Mouse (Mus musculus): Measurements from ENCODE around the gene Mnx1. TPM values are rescaled to one million over a fixed set of nuclear protein-coding genes. Genes with fewer than 3 reads are reported as not detected.
"Not testable (repeated sequence)": the region's sequence is repeated elsewhere in the genome, so short reads cannot be mapped to it uniquely, and the experiment has no call there.

Gene Mnx1
- polyA plus RNA-seq, 1 experiment, result 0.47 TPM

DNA sequence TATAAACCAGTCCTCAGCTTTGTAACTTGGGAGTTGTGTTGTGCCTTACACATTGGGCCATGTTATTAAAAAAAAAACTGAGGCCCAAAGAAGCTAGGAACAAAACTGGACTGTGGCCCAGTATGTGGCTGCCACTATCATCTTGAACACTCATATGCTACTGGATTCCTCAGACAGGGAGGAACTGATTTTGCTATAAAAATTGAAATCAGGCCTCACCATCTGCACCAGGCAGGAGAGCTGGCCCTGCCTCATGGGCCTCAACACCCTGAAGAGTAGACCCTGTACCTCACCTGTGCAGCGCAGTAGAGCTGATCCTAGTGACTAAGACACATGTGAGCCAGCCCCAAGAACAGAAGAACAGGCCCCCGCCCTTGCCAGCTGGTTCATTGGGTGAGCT is 33.0 kb downstream of the Mnx1 start:
- no peak overlapping the region for H3K4me3 ChIP-seq (ENCODE audit: control insufficient read depth, low read depth, low read length)

GRCm38 (mm10) chr5:29436728-29437127 is 41.5 kb downstream of the Mnx1 start:
- H3K27me3 ChIP-seq (ENCODE audit: control insufficient read depth, insufficient read depth, low read length); H3K4me3 ChIP-seq (ENCODE audit: control insufficient read depth, low read depth, low read length); H3K4me1 ChIP-seq (ENCODE audit: control insufficient read depth, insufficient read depth, low read length); H3K36me3 ChIP-seq (ENCODE audit: control insufficient read depth, insufficient read depth, low read length); H3K27ac ChIP-seq (ENCODE audit: control insufficient read depth, insufficient read depth, low read depth, low read length): not testable (repeated sequence)

More for the DNA sequence above, 33.0 kb downstream of the Mnx1 start:
- no peak for TF ChIP-seq CTCF (IDR thresholded peaks at IDR 0.05; ENCODE audit: control insufficient read depth, insufficient read depth, insufficient replicate concordance, low read depth, low read length)
- no peak for TF ChIP-seq POLR2A (IDR thresholded peaks at IDR 0.05; ENCODE audit: control insufficient read depth, low read depth, low read length)
- Histone ChIP-seq H3K27me3 (ENCODE audit: control insufficient read depth, insufficient read depth, low read length) (no peaks in the 10 kb centered on the region), H3K36me3 (ENCODE audit: control insufficient read depth, insufficient read depth, low read length) (peaks cover 13% of the 10 kb centered on the region), H3K4me1 (ENCODE audit: control insufficient read depth, insufficient read depth, low read length) (no peaks in the 10 kb centered on the region), H3K27ac (ENCODE audit: control insufficient read depth, insufficient read depth, low read depth, low read length) (no peak overlapping the region)

DNA sequence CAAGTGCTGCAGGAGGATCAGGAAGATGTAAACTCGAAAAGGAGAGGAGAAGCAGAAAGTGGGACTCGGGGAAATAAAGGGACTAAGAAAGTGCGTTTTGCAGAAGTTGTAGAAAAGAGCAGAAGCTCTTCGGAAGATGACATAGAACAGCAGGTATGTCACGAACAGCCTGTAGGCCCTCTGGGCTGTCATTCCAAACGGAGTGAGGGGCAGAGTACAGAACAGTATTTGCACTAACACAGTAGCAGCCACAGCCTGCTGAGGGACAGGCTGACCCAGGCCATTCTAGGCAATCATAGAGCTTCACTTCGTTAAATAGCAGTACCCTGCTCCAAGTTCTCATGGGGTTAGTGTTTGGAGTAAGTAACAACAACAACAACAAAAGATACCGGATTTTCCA is 42.8 kb downstream of the Mnx1 start:
- no peak overlapping the region for H3K27ac ChIP-seq (ENCODE audit: control insufficient read depth, insufficient read depth, low read depth, low read length)
- H3K36me3 ChIP-seq (ENCODE audit: control insufficient read depth, insufficient read depth, low read length), result no peaks in the 10 kb centered on the region; the same call in 1 of the 2 replicates
- H3K27me3 ChIP-seq (ENCODE audit: control insufficient read depth, insufficient read depth, low read length), result no peaks in the 10 kb centered on the region
- peaks cover 4% of the 10 kb centered on the region; the same call in 1 of the 2 replicates for H3K4me1 ChIP-seq (ENCODE audit: control insufficient read depth, insufficient read depth, low read length)
- TF ChIP-seq POLR2A (IDR thresholded peaks at IDR 0.05; ENCODE audit: control insufficient read depth, low read depth, low read length) (no peak), CTCF (IDR thresholded peaks at IDR 0.05; ENCODE audit: control insufficient read depth, insufficient read depth, insufficient replicate concordance, low read depth, low read length) (no peak)
- H3K4me3 ChIP-seq (ENCODE audit: control insufficient read depth, low read depth, low read length), result peak overlapping the region; percentile 96

DNA sequence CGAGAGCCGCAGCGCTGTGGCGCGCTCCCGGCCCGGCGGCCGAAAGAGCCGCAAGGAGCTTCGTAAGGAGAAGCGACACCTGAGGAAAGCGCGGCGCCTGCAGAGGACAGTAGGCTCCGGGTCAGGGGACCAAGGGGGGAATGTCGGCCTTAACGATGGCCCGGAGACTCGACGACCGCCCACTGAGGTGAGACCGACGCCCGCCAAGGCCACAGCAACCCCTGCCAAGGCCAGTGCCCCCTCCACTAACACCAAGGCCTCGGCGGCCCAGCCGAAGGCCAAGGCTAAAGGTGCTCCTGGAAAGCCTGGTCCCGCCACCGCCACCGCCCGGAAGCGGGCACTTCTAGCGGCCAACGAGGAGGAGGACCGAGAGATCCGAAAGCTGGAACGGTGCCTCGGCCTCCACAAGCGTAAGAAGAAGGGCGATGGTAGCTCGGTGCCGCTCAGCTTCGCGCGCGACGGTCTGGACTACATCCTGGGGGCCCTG is 43.4 kb downstream of the Mnx1 start:
- TF ChIP-seq POLR2A (IDR thresholded peaks at IDR 0.05; ENCODE audit: control insufficient read depth, low read depth, low read length) (no peak; the same call in 1 of the 2 replicates), CTCF (IDR thresholded peaks at IDR 0.05; ENCODE audit: control insufficient read depth, insufficient read depth, insufficient replicate concordance, low read depth, low read length) (no peak)
- Histone ChIP-seq H3K36me3 (ENCODE audit: control insufficient read depth, insufficient read depth, low read length) (no peaks in the 10 kb centered on the region; the same call in 1 of the 2 replicates), H3K27ac (ENCODE audit: control insufficient read depth, insufficient read depth, low read depth, low read length) (peak overlapping the region; percentile 86)

DNA sequence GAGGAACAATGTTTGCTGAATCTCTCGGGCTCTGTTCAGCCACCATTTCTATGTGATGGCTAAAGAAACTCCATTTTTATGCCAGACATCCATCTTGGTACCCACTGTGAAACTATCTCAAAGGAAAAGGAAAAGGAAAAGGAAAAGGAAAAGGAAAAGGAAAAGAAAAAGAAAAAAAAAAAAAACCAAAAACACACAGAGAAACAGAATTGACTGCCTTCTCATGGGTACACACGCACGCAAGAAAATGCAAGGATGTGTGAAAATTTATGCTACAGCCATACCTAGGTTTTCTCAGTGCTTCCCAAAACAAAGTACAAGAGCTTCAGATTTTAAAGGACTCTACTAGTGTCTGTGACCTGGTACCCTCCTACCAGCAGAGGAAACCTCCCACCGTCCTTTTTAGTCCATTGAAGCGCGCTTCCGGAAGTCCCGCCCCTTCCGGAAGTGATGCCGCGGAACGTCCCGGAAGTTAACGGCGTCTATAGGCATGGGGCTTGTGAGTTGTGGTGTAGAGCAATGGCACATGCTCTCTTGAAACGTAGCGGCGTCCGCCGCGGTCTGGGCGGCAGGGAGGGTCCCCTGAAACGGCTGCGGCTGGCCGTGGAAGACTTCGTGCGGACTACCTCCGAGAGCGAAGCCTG is 43.9 kb downstream of the Mnx1 start, which contains the start of gene Nom1:
Nom1 (plus strand) TSS at position 437 of the 644 bp plus-strand sequence.
- no peaks in the 10 kb centered on the region; the same call in 1 of the 2 replicates for H3K36me3 ChIP-seq (ENCODE audit: control insufficient read depth, insufficient read depth, low read length)
- peak within 1 kb of the TSS; percentile 86 for H3K27ac ChIP-seq (ENCODE audit: control insufficient read depth, insufficient read depth, low read depth, low read length)

More for the DNA sequence above, 43.4 kb downstream of the Mnx1 start:
- no peaks in the 10 kb centered on the region for H3K27me3 ChIP-seq (ENCODE audit: control insufficient read depth, insufficient read depth, low read length)
- H3K4me3 ChIP-seq (ENCODE audit: control insufficient read depth, low read depth, low read length), result peak overlapping the region; percentile 96
- H3K4me1 ChIP-seq (ENCODE audit: control insufficient read depth, insufficient read depth, low read length), result peaks cover 4% of the 10 kb centered on the region; the same call in 1 of the 2 replicates

GRCm38 (mm10) chr5:29423330-29423729 is 54.9 kb downstream of the Mnx1 start:
- H3K27me3 ChIP-seq (ENCODE audit: control insufficient read depth, insufficient read depth, low read length); H3K36me3 ChIP-seq (ENCODE audit: control insufficient read depth, insufficient read depth, low read length); H3K4me1 ChIP-seq (ENCODE audit: control insufficient read depth, insufficient read depth, low read length); H3K27ac ChIP-seq (ENCODE audit: control insufficient read depth, insufficient read depth, low read depth, low read length); H3K4me3 ChIP-seq (ENCODE audit: control insufficient read depth, low read depth, low read length): not testable (repeated sequence)

More for the DNA sequence above, 43.9 kb downstream of the Mnx1 start, which contains the start of gene Nom1:
- TF ChIP-seq CTCF (IDR thresholded peaks at IDR 0.05; ENCODE audit: control insufficient read depth, insufficient read depth, insufficient replicate concordance, low read depth, low read length) (no peak), POLR2A (IDR thresholded peaks at IDR 0.05; ENCODE audit: control insufficient read depth, low read depth, low read length) (peak; percentile 84)
- H3K4me3 ChIP-seq (ENCODE audit: control insufficient read depth, low read depth, low read length), result peak within 1 kb of the TSS; percentile 96
- no peaks in the 10 kb centered on the region for H3K27me3 ChIP-seq (ENCODE audit: control insufficient read depth, insufficient read depth, low read length)
- H3K4me1 ChIP-seq (ENCODE audit: control insufficient read depth, insufficient read depth, low read length), result peaks cover 4% of the 10 kb centered on the region; the same call in 1 of the 2 replicates

Other genes starting within 250 kb of the Mnx1 start
- gene Lmbr1, start 100.1 kb downstream of the Mnx1 start, polyA plus RNA-seq (2012; rRNA removed), result 14.7 and 20.6 TPM in 2 replicates
- 7.7 and 8.5 TPM in 2 replicates for gene Nom1, start 43.8 kb downstream of the Mnx1 start, polyA plus RNA-seq (2012; rRNA removed)
- gene Ube3c, start 90.8 kb upstream of the Mnx1 start, polyA plus RNA-seq (2012; rRNA removed), result 27.0 and 30.5 TPM in 2 replicates

Measured in testis, adult 2 months (tissue).